Mouse (Mus musculus) lung, postnatal 0 days (tissue): ENCODE data around the gene Smim5.

Experiments used
- CTCF ChIP-seq: IDR thresholded peaks from 2 replicates; pipeline ENCODE4 v1.5.1; 2016; ENCODE audit warnings: antibody characterized with exemption, mild to moderate bottlenecking
- EP300 ChIP-seq: IDR thresholded peaks from 2 replicates; pipeline ENCODE4 v1.6.1; 2016; ENCODE audit warnings: antibody characterized with exemption, mild to moderate bottlenecking, control low read depth

DNA sequence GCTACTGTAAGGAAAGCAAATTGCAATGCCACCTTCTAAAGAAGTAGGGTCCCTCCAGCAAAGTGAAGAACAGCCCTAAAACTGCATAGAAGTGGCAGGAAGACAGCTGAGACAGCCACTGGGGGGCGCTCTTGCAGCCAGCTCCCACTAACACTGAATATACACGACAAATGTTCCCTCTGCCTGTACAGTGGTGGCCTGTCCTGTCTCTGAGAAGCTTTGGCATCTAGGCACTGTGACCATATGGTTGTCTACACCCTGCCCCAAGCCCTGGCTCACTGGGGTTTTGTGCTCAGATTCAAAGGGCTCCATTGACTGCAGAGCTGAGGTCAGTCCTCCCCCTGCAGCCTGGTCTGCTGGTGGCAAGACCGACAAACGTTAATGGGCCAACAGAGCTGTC is 880 bp upstream of the Smim5 start:
- peak; percentile 78 for TF ChIP-seq CTCF
- TF ChIP-seq EP300, result no peak
